Mouse (Mus musculus) lung, postnatal 0 days (tissue): ENCODE measurements around the gene Dazap2.

Experiments
- CTCF ChIP-seq: IDR thresholded peaks from 2 replicates; pipeline ENCODE4 v1.5.1; 2016; ENCODE audit warnings: antibody characterized with exemption, mild to moderate bottlenecking
- EP300 ChIP-seq: IDR thresholded peaks from 2 replicates; pipeline ENCODE4 v1.6.1; 2016; ENCODE audit warnings: antibody characterized with exemption, mild to moderate bottlenecking, control low read depth

GRCm38 (mm10) chr15:100600047-100600695 is 15.0 kb upstream of the Dazap2 start:
- TF ChIP-seq CTCF (peak; percentile 70), EP300 (no peak)
